Mouse (Mus musculus) embryonic fibroblast, embryonic 13.5 days (primary cell): ENCODE data around the gene Cdcp2.

Experiments
- CTCF ChIP-seq: IDR thresholded peaks from 2 replicates; pipeline ENCODE4 v1.5.1; 2011; ENCODE audit warnings: mild to moderate bottlenecking, control low read depth, low read length, moderate library complexity, borderline replicate concordance; ENCODE audit not compliant: insufficient read depth
- POLR2A ChIP-seq: IDR thresholded peaks from 2 replicates; pipeline ENCODE4 v1.6.1; 2011; ENCODE audit warnings: low read depth, mild to moderate bottlenecking, control low read depth, low read length, moderate library complexity

DNA sequence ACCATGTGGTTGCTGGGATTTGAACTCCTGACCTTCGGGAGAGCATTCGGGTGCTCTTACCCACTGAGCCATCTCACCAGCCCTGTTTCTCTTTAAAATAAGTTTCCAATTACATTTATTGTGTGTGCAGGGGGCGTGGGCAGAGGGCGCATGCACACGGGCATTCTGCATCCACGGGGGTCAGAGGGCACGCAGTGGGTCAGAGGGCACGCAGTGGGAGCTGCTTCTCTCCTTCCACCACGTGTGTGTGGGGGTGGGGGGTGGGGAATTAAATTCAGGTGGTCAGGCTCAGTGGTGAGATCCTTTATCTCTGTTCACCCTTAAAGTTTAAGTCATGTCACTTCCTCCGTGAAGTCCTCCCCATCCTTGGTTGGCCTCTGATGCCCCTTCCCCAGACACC is 1.7 kb downstream of the Cdcp2 start:
- TF ChIP-seq CTCF (no peak), POLR2A (no peak)
